Mouse (Mus musculus) left cerebral cortex, postnatal 10 days (tissue): ENCODE data around the gene Pcnx3. TPM values are rescaled to one million over a fixed set of nuclear protein-coding genes. Genes with fewer than 3 reads are reported as not detected.
A peak's percentile ranks its signal among the peaks of the same experiment; 100 is the strongest.

Source experiments
- DNase-seq, 2 experiments: peaks; one replicate each; pipeline ENCODE4 v3.0.0; 2021 to 2022; ENCODE audit warnings: low spot score in 2 of 2, mixed read lengths in 1 of 2; ENCODE audit errors: extremely low spot score in 1 of 2
- intact Hi-C: fragments of 180-260 bp; cut with DNase I; formaldehyde crosslinking; loops from one replicate; pipeline ENCODE4 v1.15.1; 2025
- total RNA-seq, 2 experiments: library from RNA; stranded (reverse); gene quantifications; 2 replicates each; pipeline ENCODE4 v1.2.3; 2021

The Pcnx3 gene
- 10 to 100 TPM; 69.0 to 82.7 TPM for total RNA-seq

DNA sequence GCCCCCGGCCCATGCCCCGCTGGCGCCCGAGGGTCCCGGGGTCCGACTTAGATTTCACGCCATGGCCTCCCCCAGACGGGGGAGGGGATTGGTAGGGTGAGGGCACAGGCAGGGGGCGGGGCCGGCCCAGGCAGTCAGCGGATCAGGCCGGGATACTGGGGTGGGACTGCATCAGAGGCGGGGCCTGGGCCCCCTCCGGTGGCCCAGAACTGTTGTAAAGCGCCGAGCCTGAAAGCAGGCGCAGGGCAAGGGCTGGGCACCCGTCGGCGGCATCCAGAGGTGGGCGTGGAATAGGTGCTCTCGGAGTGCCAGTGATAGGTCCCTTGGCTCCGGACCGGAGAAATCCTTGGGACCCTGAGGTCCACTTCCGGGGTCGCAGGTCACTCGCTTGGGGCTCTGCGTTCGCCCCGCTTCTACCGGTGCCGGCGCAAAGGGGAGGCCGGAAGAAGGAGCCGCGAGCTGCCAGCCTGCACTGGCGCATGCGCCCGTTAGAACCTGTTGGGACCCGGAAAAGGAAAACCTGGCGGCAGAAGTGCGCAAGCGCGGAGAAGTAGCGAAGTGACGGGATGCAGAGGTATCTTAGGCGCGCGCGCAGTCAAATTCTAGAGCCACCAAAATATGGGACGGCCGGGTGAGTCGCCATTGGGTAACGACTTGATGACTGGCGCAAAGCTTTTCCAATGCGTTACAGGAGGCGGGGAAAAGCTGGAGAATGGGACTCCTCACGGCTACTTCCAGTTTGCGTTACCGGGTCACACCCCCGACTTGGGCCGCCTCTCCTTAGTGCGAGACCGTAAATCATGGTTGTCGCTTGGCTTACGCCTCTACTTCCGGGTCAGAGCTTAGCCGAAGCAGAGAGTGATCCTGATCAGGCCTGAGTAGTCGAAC lies at the start of gene Pcnx3, which contains the start of gene Map3k11:
Gene Pcnx3 (minus strand): TSS at position 709 of the 888 bp plus-strand sequence.
Gene Map3k11 (plus strand): TSS at position 543 of the 888 bp plus-strand sequence.
- peak; percentile 98 for DNase-seq
- intact Hi-C loops, result no loop called here

DNA sequence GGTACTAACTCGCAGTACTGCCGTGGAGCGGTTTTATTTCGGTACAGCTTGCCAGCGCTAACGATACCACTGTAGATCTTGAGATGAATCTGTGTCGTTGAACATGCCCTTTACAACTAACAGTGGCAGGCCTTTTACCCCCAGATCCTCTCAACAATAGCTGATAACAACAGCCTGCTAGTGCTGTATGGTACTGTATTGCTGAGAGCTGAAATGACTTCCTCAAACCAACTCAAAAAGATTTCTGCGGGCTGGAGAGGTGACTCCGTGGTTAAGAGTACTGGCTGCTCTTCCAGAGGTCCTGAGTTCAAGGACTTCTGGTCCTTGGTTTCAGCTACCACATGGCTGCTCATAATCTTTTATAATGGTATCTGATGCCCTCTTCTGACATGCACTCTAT lies 45.6 kb upstream of the Pcnx3 start:
- intact Hi-C loops, result no loop called here
- DNase-seq, result no peak

GRCm38 (mm10) chr19:5731264-5731978 lies 42.7 kb upstream of the Pcnx3 start:
- peak; percentile 94 to 96 for DNase-seq
- intact Hi-C loops, result no loop called here

DNA sequence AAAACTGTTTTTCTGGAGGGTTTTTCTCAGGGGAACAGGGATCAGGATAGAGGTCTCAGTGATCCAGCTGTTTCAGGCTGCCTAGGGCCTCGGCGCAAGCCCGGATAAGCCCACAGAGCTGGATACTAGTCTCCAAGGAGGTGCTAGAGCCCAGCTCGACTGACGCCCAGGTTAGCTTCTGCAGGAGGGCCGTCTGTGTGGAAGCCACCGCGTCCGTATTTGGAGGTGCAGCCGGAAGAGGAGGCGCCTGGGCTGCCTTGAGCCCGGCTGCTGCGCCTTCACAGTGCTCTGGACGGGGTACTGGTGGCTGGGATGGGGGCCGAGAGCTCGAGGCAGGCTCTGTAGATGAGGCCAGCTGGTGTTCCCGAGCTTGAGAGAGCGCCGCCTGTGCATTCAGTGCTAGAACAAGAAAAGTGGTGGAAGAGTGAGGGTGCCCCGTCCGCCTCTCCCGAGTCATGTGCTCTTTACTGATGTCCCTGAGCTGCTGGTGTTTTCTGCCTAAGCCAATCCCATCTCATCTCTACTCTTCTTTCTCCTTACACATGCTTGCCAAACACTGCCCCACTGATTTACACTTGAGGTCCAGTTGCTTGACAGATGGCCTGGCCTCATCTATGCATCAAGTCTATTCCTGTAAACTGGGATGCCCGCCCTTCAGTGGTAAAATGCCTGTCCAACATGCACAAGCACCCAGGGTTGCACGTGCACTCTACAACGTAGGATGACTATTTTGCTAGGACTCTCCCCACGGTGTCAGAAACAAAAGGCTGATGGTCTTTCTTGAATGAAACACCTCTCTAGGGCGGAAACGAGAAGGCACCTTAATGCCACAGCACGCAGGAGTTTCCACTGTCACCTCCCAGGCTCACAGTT lies 41.8 kb upstream of the Pcnx3 start:
- peak in 1 of 2 experiments; percentile 51 for DNase-seq
- intact Hi-C loops, result no loop called here

GRCm38 (mm10) chr19:5729444-5729815 lies 40.7 kb upstream of the Pcnx3 start, which contains the start of gene Fam89b:
Fam89b (minus strand) TSS chr19:5729653.
- intact Hi-C loops, result loop anchor here (5.0 kb wide), 1 partner anchor 48 kb away; no protein-coding TSS in a partner anchor

GRCm38 (mm10) chr19:5728631-5729443 lies 40.1 kb upstream of the Pcnx3 start:
- intact Hi-C loops, result loop anchor here (5.0 kb wide), 1 partner anchor 48 kb away; no protein-coding TSS in a partner anchor
- DNase-seq, result peak; percentile 59 to 84

More at GRCm38 (mm10) chr19:5729444-5729815, 40.7 kb upstream of the Pcnx3 start, which contains the start of gene Fam89b:
- peak; percentile 83 to 94 for DNase-seq

DNA sequence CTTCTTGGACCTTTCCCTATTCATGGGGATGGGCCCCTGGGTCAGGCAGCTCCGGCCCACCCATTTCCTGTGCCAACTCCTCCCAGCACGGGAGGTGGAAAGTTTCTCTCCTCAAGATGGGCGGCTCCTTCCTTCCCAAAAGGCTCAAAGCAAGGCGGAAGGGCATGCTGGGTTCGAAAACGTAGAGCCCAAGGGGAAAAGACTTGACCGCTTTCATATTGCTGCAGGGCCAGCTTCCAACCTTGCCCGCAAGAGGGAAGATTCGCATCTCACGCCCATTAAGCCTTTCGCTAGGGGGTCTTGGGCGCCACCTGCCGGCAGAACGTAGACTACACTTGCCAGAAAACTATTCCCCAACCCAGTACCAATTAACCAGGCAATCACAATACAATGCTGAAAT lies 39.0 kb upstream of the Pcnx3 start:
- peak; percentile 81 to 89 for DNase-seq
- intact Hi-C loops, result loop anchor here (2.0 to 5.0 kb wide), 2 partner anchors 17 to 50 kb away; no protein-coding TSS in a partner anchor

DNA sequence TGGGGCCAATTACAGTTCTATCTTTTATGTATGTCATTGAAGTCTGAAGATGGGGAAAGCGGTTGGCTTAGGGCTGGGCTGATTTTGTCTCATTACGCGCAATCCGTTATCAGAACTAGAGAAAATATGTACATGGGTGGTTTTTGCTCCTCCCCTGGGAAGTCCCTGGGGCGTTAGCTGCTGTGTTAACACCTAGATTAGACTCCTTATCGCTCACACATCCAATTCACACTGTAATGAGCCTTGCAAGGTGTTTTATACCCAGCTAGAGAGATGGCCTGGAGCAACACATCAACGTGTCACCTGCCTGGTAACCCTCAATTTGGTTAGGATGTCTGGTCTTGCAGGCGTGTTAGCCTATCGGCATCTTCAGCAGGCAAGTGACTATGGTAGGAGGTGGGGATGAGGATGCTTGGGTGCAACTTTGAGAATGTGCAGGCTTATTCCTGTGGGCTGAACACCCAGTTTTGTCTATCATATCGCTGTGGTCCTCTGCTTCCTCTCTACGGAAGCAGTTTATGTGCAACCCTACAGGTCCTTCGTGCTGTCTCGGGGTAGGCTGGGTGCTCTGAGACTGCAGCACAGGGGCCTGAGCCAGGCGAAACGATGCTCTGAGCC lies 38.4 kb upstream of the Pcnx3 start:
- intact Hi-C loops, result loop anchor here (2.0 to 5.0 kb wide), 2 partner anchors 16 to 50 kb away; no protein-coding TSS in a partner anchor
- DNase-seq, result no peak

GRCm38 (mm10) chr19:5725767-5726515 lies 37.2 kb upstream of the Pcnx3 start, which contains the start of gene Ehbp1l1:
Ehbp1l1 (minus strand) TSS chr19:5726317.
- peak in 1 of 2 experiments; percentile 85 for DNase-seq

DNA sequence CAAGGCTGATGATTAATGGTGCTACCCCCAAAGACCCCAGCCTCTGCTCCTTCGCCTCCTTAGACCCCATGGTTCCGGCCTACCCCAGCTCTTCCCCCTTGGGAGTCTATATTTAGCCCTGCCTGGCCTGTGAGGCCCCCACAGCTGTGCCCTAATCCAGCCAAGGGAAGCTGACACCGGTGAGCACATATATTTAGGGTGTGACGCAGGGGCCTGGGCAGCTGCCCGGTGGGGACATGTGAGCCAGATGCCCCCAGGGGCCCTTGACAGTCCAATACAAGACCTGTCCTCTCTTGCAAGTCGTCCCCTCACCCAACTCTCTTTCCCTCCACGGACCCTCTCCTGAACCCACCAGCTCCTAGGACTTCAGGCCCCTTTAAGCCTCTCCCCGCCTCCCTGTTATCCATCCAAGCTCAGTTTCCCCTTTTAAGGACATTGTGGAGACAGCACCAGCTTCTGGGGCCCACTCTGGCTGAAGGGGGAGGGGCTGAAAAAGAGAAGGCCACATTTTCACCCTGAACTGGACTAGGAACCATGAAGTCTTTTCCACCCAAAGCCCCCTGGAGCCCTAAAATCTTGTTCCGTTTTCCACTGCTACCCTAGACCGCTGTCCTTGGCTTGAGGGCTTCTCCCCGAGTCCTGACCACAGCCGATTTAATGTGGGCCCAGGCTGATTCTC lies 36.5 kb upstream of the Pcnx3 start:
- peak in 1 of 2 experiments; percentile 32 for DNase-seq
- intact Hi-C loops, result loop anchor here (5.0 kb wide), 1 partner anchor 52 kb away; no protein-coding TSS in a partner anchor

More at GRCm38 (mm10) chr19:5725767-5726515, 37.2 kb upstream of the Pcnx3 start, which contains the start of gene Ehbp1l1:
- intact Hi-C loops, result loop anchor here (2.0 to 5.0 kb wide), 2 partner anchors 15 to 51 kb away; no protein-coding TSS in a partner anchor

DNA sequence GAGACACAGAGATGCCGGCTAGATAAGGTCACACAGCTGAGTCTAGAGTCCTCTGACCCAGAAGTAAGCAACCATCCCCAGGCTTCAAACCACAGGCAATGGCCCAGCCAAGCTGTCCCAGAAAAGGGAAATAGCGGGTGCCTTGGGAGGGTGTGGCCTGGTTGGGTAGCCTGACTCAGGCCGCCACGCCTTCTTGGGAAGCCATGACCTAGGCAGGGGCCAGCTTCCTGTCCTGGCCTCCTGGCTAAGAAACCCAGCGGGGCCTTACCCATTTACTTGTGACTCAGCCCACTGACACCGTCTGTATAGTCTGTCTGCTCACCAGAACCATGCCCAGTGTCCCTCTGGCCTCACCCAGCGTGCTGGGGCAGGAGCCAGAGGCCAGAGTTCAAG lies 35.8 kb upstream of the Pcnx3 start:
- intact Hi-C loops, result no loop called here
- peak in 1 of 2 experiments; percentile 80 for DNase-seq

DNA sequence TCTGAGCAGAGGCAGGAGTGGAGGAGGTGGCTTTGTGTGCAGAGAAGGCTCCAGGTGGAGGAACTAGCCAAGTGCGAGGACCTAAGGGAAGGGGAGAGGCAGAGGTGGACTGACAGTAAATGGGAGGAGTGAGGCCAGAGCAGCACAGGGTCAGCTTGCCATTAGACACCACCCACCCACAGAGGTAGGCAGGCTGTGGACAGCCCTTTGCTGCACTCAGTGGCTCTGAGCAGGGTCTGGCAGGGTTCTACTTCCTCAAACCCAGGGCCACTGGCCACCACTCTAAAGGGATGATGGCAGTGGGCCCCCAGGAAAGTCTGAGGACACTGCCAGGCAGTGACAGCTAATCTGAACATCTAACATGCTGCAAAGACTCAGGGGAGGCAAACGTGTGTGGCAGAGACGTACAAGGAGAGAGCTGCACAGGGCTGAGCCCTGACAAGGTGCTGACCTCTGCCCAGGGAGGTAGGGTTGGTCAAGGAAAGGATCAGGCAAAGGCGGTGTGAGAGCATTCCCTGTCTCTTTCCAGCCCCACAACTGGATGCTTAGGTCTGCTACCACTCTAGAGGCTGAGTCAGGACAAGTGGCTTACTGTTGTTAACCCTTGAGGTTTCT lies 35.3 kb upstream of the Pcnx3 start:
- intact Hi-C loops, result no loop called here
- DNase-seq, result peak in 1 of 2 experiments; percentile 21

- intact Hi-C loops, result no loop called here
- peak in 1 of 2 experiments; percentile 17 for DNase-seq
Measured at GRCm38 (mm10) chr19:5722848-5723425, 34.2 kb upstream of the Pcnx3 start.

GRCm38 (mm10) chr19:5721233-5721632 lies 32.5 kb upstream of the Pcnx3 start:
- intact Hi-C loops, result no loop called here
- DNase-seq, result peak in 1 of 2 experiments; percentile 14

DNA sequence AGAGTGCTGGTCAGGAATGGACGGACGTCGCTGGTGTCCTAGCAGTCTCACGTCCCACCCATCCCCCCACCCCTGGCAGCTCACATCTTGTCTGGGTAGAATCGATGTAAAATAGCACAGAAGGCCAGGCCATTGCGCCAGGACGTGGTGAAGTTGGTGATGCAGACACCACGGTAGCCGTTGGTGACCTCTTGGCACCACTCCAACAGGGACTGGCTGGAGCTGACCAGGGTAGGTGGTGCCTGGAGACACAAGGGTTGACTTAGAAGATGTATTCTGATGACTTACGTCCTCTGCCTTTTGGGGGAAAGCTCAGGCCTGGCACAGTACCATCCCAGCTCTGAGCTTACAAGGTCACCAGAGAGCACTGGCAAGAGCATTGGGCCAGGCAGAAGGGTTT lies 28.2 kb upstream of the Pcnx3 start:
- intact Hi-C loops, result no loop called here
- DNase-seq, result peak in 1 of 2 experiments; percentile 58
